ENCODE assay signal across 7 mouse cellular contexts in the genomic region with DNA sequence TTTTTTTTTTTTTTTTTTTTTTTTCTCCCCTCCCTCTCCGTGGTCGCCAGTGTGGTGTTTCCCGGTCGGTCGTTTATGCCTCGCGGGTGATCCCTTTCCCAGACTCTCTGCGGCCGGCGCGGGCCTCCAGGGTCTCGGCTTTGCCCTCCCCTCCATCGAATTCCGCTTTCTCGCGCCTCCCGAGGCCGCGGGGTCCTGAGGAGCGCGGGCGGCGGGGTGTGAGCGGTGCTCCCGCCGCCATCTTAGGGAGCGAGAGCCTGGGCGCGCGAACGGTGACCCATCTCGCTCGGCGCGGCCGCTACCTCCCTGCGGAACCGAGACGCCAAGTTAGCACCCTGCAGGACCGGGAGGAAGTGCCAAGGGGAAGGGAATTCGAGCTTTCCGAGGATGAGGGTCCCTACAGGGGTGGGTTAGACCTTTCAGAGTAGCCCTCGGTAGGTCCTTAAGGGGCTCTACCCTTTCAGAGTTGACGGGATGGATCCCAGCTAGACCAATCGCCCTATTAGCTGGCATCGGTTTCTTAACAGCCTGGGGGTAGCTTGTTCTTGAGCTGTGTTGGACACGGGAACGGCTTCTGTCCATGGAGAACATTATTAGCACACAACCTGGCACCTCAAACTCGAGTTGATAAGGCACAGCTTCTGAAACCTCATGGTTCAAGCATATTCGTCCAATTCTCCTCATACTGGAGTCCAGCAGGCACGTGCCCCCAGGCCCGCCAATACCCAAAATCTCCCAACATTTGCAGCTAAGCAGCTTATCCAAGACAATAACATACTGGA. TPM values are rescaled to one million over a fixed set of nuclear protein-coding genes. Genes with fewer than 3 reads are reported as not detected.
A peak's percentile ranks its signal among the peaks of the same experiment; 100 is the strongest.
DNase-seq lines count a peak whose midpoint lies in the region; ATAC-seq and TF ChIP-seq lines count a peak whose summit lies in the region.

No protein-coding gene starts in this region.

- H3K4me2 ChIP-seq in hindbrain, embryonic 11.5 days (replicated peaks; ENCODE audit: low read depth, low read length): peak overlapping the region; percentile 80
- H3K4me2 ChIP-seq in lung, postnatal 0 days (replicated peaks; ENCODE audit: low read depth, low read length): peak overlapping the region; percentile 76

- peak overlapping the region; percentile 96 for H3K9ac ChIP-seq in hindbrain, embryonic 11.5 days (ENCODE audit: low read depth, low read length)
- H3K9ac ChIP-seq in lung, postnatal 0 days (replicated peaks; ENCODE audit: low read depth): peak overlapping the region; percentile 90

- H3K27me3 ChIP-seq in hindbrain, embryonic 11.5 days (ENCODE audit: control insufficient read depth, insufficient read depth, low read length): no peaks in the 10 kb centered on the region
- H3K27me3 ChIP-seq in lung, postnatal 0 days (replicated peaks; ENCODE audit: insufficient read depth, low read length): no peaks in the 10 kb centered on the region

- peak overlapping the region; percentile 100 for H3K27ac ChIP-seq in hindbrain, embryonic 11.5 days (ENCODE audit: low read depth, low read length)
- H3K27ac ChIP-seq in lung, postnatal 0 days (ENCODE audit: low read length): peak overlapping the region; percentile 100

- TF ChIP-seq CTCF in lung, postnatal 0 days (IDR thresholded peaks at IDR 0.05): no peak

- under 1% methylated on average over 52 of the region's 52 CpGs for whole genome bisulfite sequencing in hindbrain, embryonic 11.5 days
- WGBS in lung, postnatal 0 days: 1% methylated on average over 51 of the region's 52 CpGs

- no peak for TF ChIP-seq EP300 in lung, postnatal 0 days (IDR thresholded peaks at IDR 0.05)

- ATAC-seq in frontal cortex, adult (ENCODE audit: low TSS enrichment): peak; percentile 62
- peak; percentile 74 for ATAC-seq in hindbrain, embryonic 11.5 days (ENCODE audit: low FRiP score)
- ATAC-seq in lung, postnatal 0 days: peak; percentile 64

- no peaks in the 10 kb centered on the region; the same call in 1 of the 2 replicates for H3K4me1 ChIP-seq in hindbrain, embryonic 11.5 days (replicated peaks; ENCODE audit: control insufficient read depth, insufficient read depth, low read length)
- H3K4me1 ChIP-seq in lung, postnatal 0 days (ENCODE audit: insufficient read depth, low read depth, low read length): no peaks in the 10 kb centered on the region

- no peaks in the 10 kb centered on the region for H3K9me3 ChIP-seq in hindbrain, embryonic 11.5 days (ENCODE audit: control insufficient read depth, low read length)
- no peaks in the 10 kb centered on the region for H3K9me3 ChIP-seq in lung, postnatal 0 days (ENCODE audit: low read length)

- peak; percentile 73 for DNase-seq in adipocyte (ENCODE audit: low spot score)
- DNase-seq in cerebellum, adult 8-10 months: peak; percentile 86
- DNase-seq in hindbrain, embryonic 11.5 days (ENCODE audit: low spot score): peak; percentile 86
- DNase-seq in layer of hippocampus, postnatal 14 days (ENCODE audit: low spot score in 2 of 2): peak; percentile 60 to 88
- DNase-seq in lung, postnatal 0 days (ENCODE audit: low spot score): peak; percentile 82
- peak; percentile 55 to 81 for DNase-seq in right cerebral cortex, adult 2 months (ENCODE audit: low spot score in 2 of 2)

- no peaks in the 10 kb centered on the region for H3K36me3 ChIP-seq in hindbrain, embryonic 11.5 days (ENCODE audit: control insufficient read depth, insufficient read depth, low read length)
- H3K36me3 ChIP-seq in lung, postnatal 0 days (ENCODE audit: insufficient read depth, low read length): no peaks in the 10 kb centered on the region

- peak overlapping the region; percentile 93 for H3K4me3 ChIP-seq in hindbrain, embryonic 11.5 days (ENCODE audit: low read depth, low read length)
- H3K4me3 ChIP-seq in lung, postnatal 0 days (ENCODE audit: low read depth, low read length): peak overlapping the region; percentile 83

RNA-seq across cellular contexts. Expression of a gene that starts 0.9 kb away (rescaled TPM):
- polyA plus RNA-seq in hindbrain, embryonic 11.5 days (2014; fragmentation: Nextera tagmentation; extraction: Ambion mirVana): 36.7 and 43.1 TPM in 2 replicates
- total RNA-seq in layer of hippocampus, postnatal 14 days (2021): 10 to 100 TPM; 90.7 to 98.5 TPM
- 4.1 and 5.3 TPM in 2 replicates for polyA plus RNA-seq in lung, postnatal 0 days (2015; fragmentation: Nextera tagmentation; extraction: Ambion mirVana)

Comparison
In these comparisons a context has a peak if more than half of its experiments do, and no peak if none do; other contexts are left out.
1. Peak in every context shown above with its lines: DNase-seq, ATAC-seq, H3K4me3 ChIP-seq and H3K27ac ChIP-seq.